Mouse (Mus musculus) ES-Bruce4 (cell line): Measurements from ENCODE around the gene Atp6v0d1.

Experiments used
- CTCF ChIP-seq: IDR thresholded peaks from one replicate; pipeline ENCODE4 v1.8.1; 2011; ENCODE audit warnings: low read depth, low read length
- EP300 ChIP-seq: IDR thresholded peaks from 2 replicates; pipeline ENCODE4 v1.6.1; 2011; ENCODE audit warnings: low read depth, low read length; ENCODE audit not compliant: insufficient read depth

GRCm38 (mm10) chr8:105552032-105552431, 13.8 kb downstream of the Atp6v0d1 start:
- TF ChIP-seq CTCF (no peak), EP300 (no peak)
